Mouse (Mus musculus) forebrain, postnatal 0 days (tissue): Measurements from ENCODE around the gene Taf1c. TPM values are rescaled to one million over a fixed set of nuclear protein-coding genes. Genes with fewer than 3 reads are reported as not detected.
A peak's percentile ranks its signal among the peaks of the same experiment; 100 is the strongest.

ENCODE experiments used
- ATAC-seq: fragments of 200-750 bp; cut with Nextera tagmentation; 2 replicates; pipeline ENCODE4 v1.8.0; 2017; ENCODE audit warnings: mild to moderate bottlenecking, moderate library complexity
- DNase-seq: peaks from one replicate; pipeline ENCODE4 v3.0.0-alpha.2; 2015
- H3K27ac ChIP-seq: fragments of 300-500 bp; sonication (generic); 2 replicates; pipeline ENCODE4 v1.5.1; 2014; ENCODE audit warnings: low read depth, mild to moderate bottlenecking, antibody characterized with exemption, low read length, moderate library complexity, mixed read lengths
- H3K27me3 ChIP-seq: fragments of 300-500 bp; sonication (generic); 2 replicates; pipeline ENCODE4 v1.6.1; 2014; ENCODE audit warnings: mild to moderate bottlenecking, low read length, mixed read lengths; ENCODE audit not compliant: insufficient read depth
- H3K36me3 ChIP-seq: fragments of 300-500 bp; sonication (generic); 2 replicates; pipeline ENCODE4 v1.6.1; 2014; ENCODE audit warnings: mild to moderate bottlenecking, moderate library complexity; ENCODE audit not compliant: insufficient read depth
- H3K4me1 ChIP-seq: fragments of 300-500 bp; sonication (generic); 2 replicates; pipeline ENCODE4 v1.6.1; 2014; ENCODE audit warnings: antibody characterized with exemption; ENCODE audit not compliant: insufficient read depth
- H3K4me2 ChIP-seq: fragments of 300-500 bp; sonication (generic); 2 replicates; pipeline ENCODE4 v1.6.1; 2014; ENCODE audit warnings: low read depth, mild to moderate bottlenecking, moderate library complexity
- H3K4me3 ChIP-seq: fragments of 300-500 bp; sonication (generic); 2 replicates; pipeline ENCODE4 v1.5.1; 2014; ENCODE audit warnings: low read depth, low read length, mixed read lengths
- H3K9ac ChIP-seq: fragments of 300-500 bp; sonication (generic); 2 replicates; pipeline ENCODE4 v1.6.1; 2014; ENCODE audit warnings: mild to moderate bottlenecking
- H3K9me3 ChIP-seq: fragments of 300-500 bp; sonication (generic); 2 replicates; pipeline ENCODE4 v1.6.1; 2016; ENCODE audit warnings: low read length
- CTCF ChIP-seq: sonication (generic); IDR thresholded peaks from 2 replicates; pipeline ENCODE4 v1.5.1; 2016; ENCODE audit warnings: antibody characterized with exemption, control low read depth, low read depth
- WGBS: fragments of 180-500 bp; shearing (Covaris S2); extraction: QIAGEN DNeasy Blood & Tissue Kit; methylation state at CpG from one replicate; pipeline ENCODE4 v1.1.7; 2014; 5-methylcytosine and 5-hydroxymethylcytosine counted together
- polyA plus RNA-seq: library from polyadenylated mRNA; unstranded; fragments of >200 nt; fragmentation: Nextera tagmentation; extraction: Ambion mirVana; gene quantifications from 2 replicates; pipeline ENCODE4 v1.2.1, GENCODE M21; 2015
- total RNA-seq: library from RNA; depleted of rRNA; stranded (reverse); fragments of >200 nt; gene quantifications from 2 replicates; pipeline ENCODE4 v1.2.3, GENCODE M21; 2014

Gene Taf1c
- total and polyA plus RNA-seq, 2 experiments from 2014 or later, result 10.9 to 17.6 TPM

DNA sequence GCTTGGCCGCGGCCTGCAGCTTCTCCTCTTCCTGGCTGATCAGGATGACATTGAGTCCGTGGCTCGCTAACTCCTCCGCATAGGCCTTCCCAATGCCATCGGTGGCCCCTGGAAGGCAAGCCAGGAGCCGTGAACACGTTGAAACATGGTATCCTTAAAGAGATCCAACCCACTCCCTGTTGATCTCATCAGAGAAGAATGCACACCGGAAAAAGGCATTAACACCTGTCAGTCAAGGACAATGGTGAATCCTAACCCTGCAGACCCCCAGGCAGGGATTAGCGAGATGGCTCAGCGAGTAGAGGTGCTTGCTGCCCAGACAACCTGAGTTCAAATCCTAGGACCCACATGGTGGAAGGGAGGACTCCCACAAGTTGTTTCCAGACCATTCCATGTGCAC, 38.7 kb downstream of the Taf1c start:
- ATAC-seq (no peak), DNase-seq (no peak)
- Histone ChIP-seq H3K27me3 (no peaks in the 10 kb centered on the region), H3K4me1 (no peaks in the 10 kb centered on the region), H3K9ac (no peak overlapping the region), H3K4me2 (no peak overlapping the region), H3K27ac (no peak overlapping the region), H3K36me3 (peaks cover 55% of the 10 kb centered on the region), H3K9me3 (no peaks in the 10 kb centered on the region), H3K4me3 (no peak overlapping the region)
- no peak for TF ChIP-seq CTCF
- 83% methylated on average over 11 of the region's 11 CpGs for WGBS

DNA sequence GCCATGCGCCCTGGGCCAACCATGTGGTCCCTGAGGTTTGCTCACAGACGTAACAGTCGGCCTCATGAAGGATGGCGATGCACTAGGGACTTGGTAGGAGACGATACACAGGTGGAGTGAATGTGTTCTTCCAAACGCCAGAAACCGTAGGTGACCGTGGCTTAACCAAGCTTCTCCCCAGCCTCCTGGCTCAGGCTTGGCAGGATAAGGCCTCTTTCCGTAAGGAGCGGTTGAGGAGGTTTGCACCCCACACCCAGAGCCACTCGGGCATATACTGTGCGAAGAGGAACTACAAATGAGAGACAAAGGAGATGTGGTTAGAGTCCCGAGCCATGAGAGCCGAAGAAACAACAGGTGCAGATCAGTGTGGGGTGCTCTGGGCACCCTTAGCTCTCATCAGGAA, 41.2 kb downstream of the Taf1c start:
- H3K27ac ChIP-seq, result no peak overlapping the region
- no peak overlapping the region for H3K9ac ChIP-seq
- no peaks in the 10 kb centered on the region for H3K27me3 ChIP-seq
- H3K9me3 ChIP-seq, result no peaks in the 10 kb centered on the region
- ATAC-seq, result no peak
- peaks cover 63% of the 10 kb centered on the region for H3K36me3 ChIP-seq
- TF ChIP-seq CTCF, result no peak
- WGBS, result 94% methylated on average over 14 of the region's 14 CpGs
- no peak for DNase-seq
- no peak overlapping the region for H3K4me2 ChIP-seq
- H3K4me3 ChIP-seq, result no peak overlapping the region
- 0 out of 2 replicates have a peak, but pooled peaks cover 3% of the 10 kb centered on the region for H3K4me1 ChIP-seq

GRCm38 (mm10) chr8:119559402-119559720, 45.7 kb downstream of the Taf1c start:
- Histone ChIP-seq H3K9me3 (no peaks in the 10 kb centered on the region), H3K9ac (peak overlapping the region; percentile 62; the same call in 1 of the 2 replicates), H3K27me3 (no peaks in the 10 kb centered on the region), H3K36me3 (peaks cover 36% of the 10 kb centered on the region), H3K4me1 (peaks cover 13% of the 10 kb centered on the region; the same call in 1 of the 2 replicates), H3K4me2 (peak overlapping the region; percentile 87), H3K27ac (peak overlapping the region; percentile 80; the same call in 1 of the 2 replicates), H3K4me3 (no peak overlapping the region)
- no peak for DNase-seq
- 89% methylated on average over 6 of the region's 6 CpGs for WGBS
- ATAC-seq, result no peak
- no peak for TF ChIP-seq CTCF

DNA sequence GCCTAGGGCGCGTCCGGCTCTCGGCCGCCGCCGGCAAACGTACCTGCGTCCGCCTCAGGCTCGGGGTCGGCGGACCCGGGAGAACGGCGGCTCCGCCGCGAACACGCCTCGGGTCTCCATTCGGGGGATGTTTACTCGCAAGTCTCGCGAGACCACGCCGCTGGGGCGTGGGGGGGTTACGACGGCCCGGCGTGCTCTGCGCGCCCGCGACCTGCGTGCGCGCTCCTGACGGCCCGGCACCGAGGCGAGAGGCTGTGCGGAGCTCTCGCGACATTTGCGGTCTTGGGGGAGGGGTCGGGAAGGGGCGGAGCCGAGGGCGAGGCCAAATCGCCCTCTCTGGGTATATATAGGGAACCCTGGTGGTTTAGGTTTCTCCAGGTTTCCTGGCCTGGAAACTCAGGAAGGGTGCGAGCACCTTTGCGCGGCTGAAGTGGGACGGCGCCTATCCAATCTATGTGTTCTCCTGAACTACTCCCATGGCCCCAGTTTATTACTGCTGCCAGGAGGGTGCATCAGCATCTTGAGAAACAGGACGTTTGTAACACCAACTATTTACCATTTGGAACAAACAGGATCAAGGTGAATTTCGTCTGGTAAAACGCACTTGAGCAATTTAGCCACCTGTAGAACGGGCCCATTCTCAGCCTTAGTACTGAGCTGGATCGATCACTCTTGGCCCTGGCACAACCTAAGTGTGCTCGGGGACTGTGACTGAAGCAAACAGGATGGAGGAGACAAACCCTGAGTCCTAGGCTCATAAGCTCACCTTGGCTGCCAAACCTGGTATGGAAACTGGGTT, 46.2 kb downstream of the Taf1c start, which contains the start of gene Mbtps1:
Gene Mbtps1 (minus strand): TSS at position 133 of the 799 bp plus-strand sequence.
- Histone ChIP-seq H3K36me3 (peaks cover 30% of the 10 kb centered on the region), H3K9me3 (no peaks in the 10 kb centered on the region), H3K27me3 (no peaks in the 10 kb centered on the region), H3K4me1 (peaks cover 13% of the 10 kb centered on the region; the same call in 1 of the 2 replicates), H3K4me2 (peak within 1 kb of the TSS; percentile 87), H3K9ac (peak within 1 kb of the TSS; percentile 88), H3K4me3 (peak within 1 kb of the TSS; percentile 89), H3K27ac (peak within 1 kb of the TSS; percentile 95)
- peak; percentile 99 for ATAC-seq
- WGBS, result 7% methylated on average over 62 of the region's 63 CpGs
- DNase-seq, result peak; percentile 100
- peak; percentile 41 for TF ChIP-seq CTCF

- Histone ChIP-seq H3K4me1 (peaks cover 13% of the 10 kb centered on the region; the same call in 1 of the 2 replicates), H3K27me3 (no peaks in the 10 kb centered on the region), H3K36me3 (peaks cover 22% of the 10 kb centered on the region), H3K9me3 (no peaks in the 10 kb centered on the region), H3K4me3 (peak overlapping the region; percentile 89), H3K27ac (peak overlapping the region; percentile 95), H3K4me2 (peak overlapping the region; percentile 87), H3K9ac (peak overlapping the region; percentile 88)
- WGBS, result under 1% methylated on average over 55 of the region's 55 CpGs
- no peak for DNase-seq
- peak; percentile 93 for ATAC-seq
- TF ChIP-seq CTCF, result no peak; the same call in 1 of the 2 replicates
Measured at GRCm38 (mm10) chr8:119557821-119558602, 47.0 kb downstream of the Taf1c start.

DNA sequence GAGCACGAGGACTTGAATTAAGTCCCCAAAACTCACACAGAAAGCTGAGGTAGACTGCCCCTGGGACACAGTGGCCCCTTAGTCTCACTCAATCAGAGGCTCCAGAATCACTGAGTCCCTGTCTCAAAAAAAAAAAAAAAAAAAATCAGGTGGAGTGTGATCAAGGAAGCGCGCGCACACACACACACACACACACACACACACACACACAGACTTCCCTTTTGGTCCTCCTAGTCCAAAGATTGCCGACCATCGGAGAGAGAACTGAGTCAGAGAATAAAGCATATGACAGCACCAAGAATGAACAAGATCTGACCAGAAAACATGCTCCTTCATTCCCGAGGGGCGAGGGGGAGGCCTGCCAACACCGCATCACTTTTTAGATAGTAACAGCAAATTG, 47.9 kb downstream of the Taf1c start:
- Histone ChIP-seq H3K4me3 (peak overlapping the region; percentile 89), H3K27me3 (no peaks in the 10 kb centered on the region), H3K27ac (no peak overlapping the region), H3K36me3 (peaks cover 13% of the 10 kb centered on the region), H3K9ac (peak overlapping the region; percentile 88; the same call in 1 of the 2 replicates), H3K4me2 (peak overlapping the region; percentile 87), H3K9me3 (no peaks in the 10 kb centered on the region), H3K4me1 (peaks cover 13% of the 10 kb centered on the region; the same call in 1 of the 2 replicates)
- DNase-seq (no peak), ATAC-seq (no peak)
- whole genome bisulfite sequencing, result 76% methylated on average over 9 of the region's 9 CpGs
- TF ChIP-seq CTCF, result no peak
